Mouse (Mus musculus) heart, embryonic 12.5 days (tissue): ENCODE results near the gene Akap2. TPM values are rescaled to one million over a fixed set of nuclear protein-coding genes. Genes with fewer than 3 reads are reported as not detected.

Experiments used
- ATAC-seq: fragments of 200-750 bp; cut with Nextera tagmentation; 2 replicates; pipeline ENCODE4 v1.8.0; 2017; ENCODE audit warnings: moderate TSS enrichment, moderate library complexity; ENCODE audit not compliant: insufficient number of reproducible peaks, low FRiP score
- H3K27ac ChIP-seq: fragments of 300-500 bp; sonication (generic); 2 replicates; pipeline ENCODE4 v1.5.1; 2016; ENCODE audit warnings: mild to moderate bottlenecking, moderate library complexity; ENCODE audit not compliant: poor library complexity, severe bottlenecking
- H3K27me3 ChIP-seq: fragments of 300-500 bp; sonication (generic); replicated peaks from 2 replicates; pipeline ENCODE4 v1.6.1; 2016; ENCODE audit warnings: mild to moderate bottlenecking, moderate library complexity
- H3K36me3 ChIP-seq: fragments of 300-500 bp; sonication (generic); 2 replicates; pipeline ENCODE4 v1.6.1; 2016; ENCODE audit warnings: mild to moderate bottlenecking, moderate library complexity
- H3K4me1 ChIP-seq: fragments of 300-500 bp; sonication (generic); replicated peaks from 2 replicates; pipeline ENCODE4 v1.6.1; 2016; ENCODE audit warnings: mild to moderate bottlenecking
- H3K4me2 ChIP-seq: fragments of 300-500 bp; sonication (generic); 2 replicates; pipeline ENCODE4 v1.6.1; 2016; ENCODE audit warnings: mild to moderate bottlenecking, moderate library complexity
- H3K4me3 ChIP-seq: fragments of 300-500 bp; sonication (generic); 2 replicates; pipeline ENCODE4 v1.5.1; 2016; ENCODE audit warnings: mild to moderate bottlenecking
- H3K9ac ChIP-seq: fragments of 300-500 bp; sonication (generic); 2 replicates; pipeline ENCODE4 v1.6.1; 2016; ENCODE audit warnings: mild to moderate bottlenecking, moderate library complexity
- H3K9me3 ChIP-seq: fragments of 300-500 bp; sonication (generic); replicated peaks from 2 replicates; pipeline ENCODE4 v1.6.1; 2016; ENCODE audit warnings: mild to moderate bottlenecking, moderate library complexity
- WGBS: fragments of 180-500 bp; shearing (Covaris S2); methylation state at CpG from one replicate; pipeline ENCODE4 v1.1.7; 2016; 5-methylcytosine and 5-hydroxymethylcytosine counted together
- polyA plus RNA-seq: library from polyadenylated mRNA; unstranded; fragments of >200 nt; fragmentation: Nextera tagmentation; extraction: Ambion mirVana; gene quantifications from 2 replicates; pipeline ENCODE4 v1.2.1, GENCODE M21; 2016

The Akap2 gene
- polyA plus RNA-seq, 1 experiment from 2014 or later: 50.3 TPM

DNA sequence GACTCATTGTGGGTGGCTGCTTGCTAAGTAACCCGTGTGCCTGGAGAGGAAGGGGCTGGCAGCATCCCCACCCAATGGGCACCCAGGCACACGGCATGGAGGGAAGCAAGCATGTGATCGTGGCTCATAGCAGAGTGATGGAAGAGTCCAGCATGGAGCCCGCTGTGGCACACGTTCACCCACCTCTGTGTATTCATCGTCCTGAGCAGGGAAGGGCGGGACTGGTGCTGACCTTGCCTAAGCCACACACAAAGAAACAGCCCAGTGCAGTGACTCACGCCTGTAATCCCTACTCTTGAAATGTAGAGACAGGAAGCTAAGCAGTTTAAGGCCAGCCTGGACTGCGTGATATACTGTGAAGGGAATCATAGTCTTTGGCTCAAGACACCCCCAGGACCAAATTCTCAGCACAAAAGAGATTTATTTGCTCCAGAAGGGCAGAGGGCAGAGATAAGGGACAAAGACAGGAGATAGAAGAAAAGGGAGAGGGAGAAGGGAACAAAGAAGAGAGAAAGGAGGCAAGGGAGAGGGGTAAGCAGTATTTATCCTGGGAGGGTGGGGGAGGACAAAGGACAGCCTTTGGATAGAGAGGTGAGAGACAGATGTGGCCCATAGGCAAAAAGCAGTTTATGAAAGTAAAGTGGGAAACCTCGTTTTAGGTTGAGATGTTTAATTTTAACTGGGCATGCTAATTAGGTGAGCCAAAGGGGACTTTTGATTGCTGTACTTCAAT, 81.0 kb downstream of the Akap2 start:
- no peaks in the 10 kb centered on the region for H3K27me3 ChIP-seq
- no peak overlapping the region for H3K4me3 ChIP-seq
- ATAC-seq: peak; percentile 58
- H3K4me2 ChIP-seq: no peak overlapping the region
- 0 out of 2 replicates have a peak overlapping the region, but pooled peaks have one; percentile 41 for H3K9ac ChIP-seq
- H3K36me3 ChIP-seq: peaks cover 17% of the 10 kb centered on the region; the same call in 1 of the 2 replicates
- peaks cover 53% of the 10 kb centered on the region for H3K4me1 ChIP-seq
- 24% methylated on average over 10 of the region's 10 CpGs for WGBS
- H3K27ac ChIP-seq: peak overlapping the region; percentile 85
- H3K9me3 ChIP-seq: no peaks in the 10 kb centered on the region

DNA sequence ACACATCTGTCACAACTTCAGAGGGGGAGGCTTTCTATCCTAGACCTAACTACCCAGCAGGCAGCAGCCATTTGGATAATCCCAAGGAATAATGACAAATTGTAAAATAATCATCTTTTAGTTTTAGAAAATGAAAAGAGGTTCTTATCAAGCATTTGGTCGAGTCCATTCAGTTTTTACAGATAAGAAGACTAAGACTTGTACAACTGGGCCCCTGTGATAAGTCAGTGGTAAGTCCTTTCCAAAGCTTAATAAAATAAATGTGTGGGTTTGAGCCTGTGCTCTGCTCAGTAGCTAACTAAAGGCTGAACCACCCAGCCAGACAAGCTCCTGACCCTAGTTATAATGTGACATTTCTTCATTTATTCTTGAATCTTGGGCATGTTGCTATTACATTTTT, 81.8 kb downstream of the Akap2 start:
- Histone ChIP-seq H3K4me2 (no peak overlapping the region), H3K4me1 (peaks cover 45% of the 10 kb centered on the region), H3K27ac (0 out of 2 replicates have a peak overlapping the region, but pooled peaks have one; percentile 85), H3K27me3 (no peaks in the 10 kb centered on the region), H3K9me3 (no peaks in the 10 kb centered on the region), H3K9ac (no peak overlapping the region), H3K36me3 (peaks cover 17% of the 10 kb centered on the region; the same call in 1 of the 2 replicates), H3K4me3 (no peak overlapping the region)
- 8% methylated on average over 1 of the region's 1 CpGs for WGBS
- no peak for ATAC-seq

DNA sequence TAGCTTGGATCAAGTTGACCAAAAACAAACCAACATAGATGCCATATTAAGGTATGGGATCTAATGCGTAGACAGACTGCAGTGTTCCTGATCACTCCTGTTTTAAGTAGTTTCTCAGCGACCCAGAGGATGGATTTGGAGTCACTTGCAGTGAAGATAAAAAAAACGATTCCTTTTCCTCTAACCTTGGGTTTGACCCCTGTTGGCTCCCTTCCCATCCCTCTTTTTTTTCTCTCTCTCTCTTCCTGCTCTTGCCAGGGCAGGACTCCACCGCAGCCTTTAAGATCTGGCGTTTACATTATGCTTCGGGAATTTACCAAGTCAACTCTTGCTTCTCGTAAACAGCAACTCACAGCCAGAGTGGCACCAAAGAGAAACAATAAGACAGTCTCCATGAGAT, 83.8 kb downstream of the Akap2 start:
- Histone ChIP-seq H3K9ac (no peak overlapping the region), H3K4me1 (peaks cover 48% of the 10 kb centered on the region), H3K27ac (peak overlapping the region; percentile 48), H3K4me2 (no peak overlapping the region), H3K9me3 (no peaks in the 10 kb centered on the region), H3K4me3 (no peak overlapping the region), H3K27me3 (no peaks in the 10 kb centered on the region), H3K36me3 (peaks cover 21% of the 10 kb centered on the region; the same call in 1 of the 2 replicates)
- WGBS: 55% methylated on average over 7 of the region's 7 CpGs
- ATAC-seq: no peak

DNA sequence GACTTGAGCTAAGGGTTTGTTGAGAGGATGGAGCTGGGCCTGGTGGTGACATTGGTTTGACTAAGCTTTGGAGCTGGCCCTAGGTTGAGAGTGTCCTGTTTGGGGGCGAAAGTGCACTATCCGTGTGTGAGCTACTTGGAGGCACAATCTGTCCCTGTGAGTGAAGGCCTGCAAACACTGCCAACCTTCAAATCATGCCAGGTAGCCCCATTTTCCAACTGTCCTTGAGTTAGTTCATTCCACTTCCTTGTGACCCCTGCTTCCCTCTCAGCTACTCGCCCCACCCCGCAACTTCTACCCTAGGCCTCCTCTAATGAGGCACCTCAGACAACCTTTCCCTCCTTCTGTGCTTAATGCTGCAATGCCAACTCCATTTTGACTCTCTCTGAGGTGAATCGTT, 84.5 kb downstream of the Akap2 start:
- no peaks in the 10 kb centered on the region for H3K9me3 ChIP-seq
- WGBS: 84% methylated on average over 5 of the region's 5 CpGs
- H3K27me3 ChIP-seq: no peaks in the 10 kb centered on the region
- no peak overlapping the region for H3K27ac ChIP-seq
- H3K36me3 ChIP-seq: peaks cover 22% of the 10 kb centered on the region
- no peak overlapping the region for H3K9ac ChIP-seq
- H3K4me3 ChIP-seq: no peak overlapping the region
- peaks cover 48% of the 10 kb centered on the region for H3K4me1 ChIP-seq
- H3K4me2 ChIP-seq: no peak overlapping the region
- no peak for ATAC-seq

DNA sequence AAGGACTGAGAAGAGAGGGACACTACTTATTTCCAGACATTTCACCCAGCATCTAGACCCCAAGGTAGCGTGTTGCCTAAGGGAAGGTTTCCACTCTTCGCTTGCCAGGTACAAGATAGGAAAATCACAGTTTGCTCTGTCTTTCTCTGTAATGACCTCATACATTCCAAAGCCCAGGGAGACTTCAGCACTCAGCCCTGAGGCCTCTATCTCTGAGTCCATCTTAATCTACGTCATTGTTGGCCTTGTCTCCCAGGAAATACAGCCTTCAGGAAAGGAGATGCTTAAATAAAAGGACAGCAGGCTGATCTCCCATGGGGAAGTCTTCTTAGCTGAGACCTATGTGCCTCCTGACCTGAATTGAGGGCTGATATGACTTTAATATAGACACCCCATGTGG, 85.0 kb downstream of the Akap2 start:
- H3K4me1 ChIP-seq: peaks cover 43% of the 10 kb centered on the region
- H3K27me3 ChIP-seq: no peaks in the 10 kb centered on the region
- H3K9me3 ChIP-seq: no peaks in the 10 kb centered on the region
- 71% methylated on average over 3 of the region's 3 CpGs for WGBS
- no peak for ATAC-seq
- no peak overlapping the region for H3K27ac ChIP-seq
- H3K4me2 ChIP-seq: no peak overlapping the region
- H3K4me3 ChIP-seq: no peak overlapping the region
- H3K9ac ChIP-seq: no peak overlapping the region
- H3K36me3 ChIP-seq: peaks cover 26% of the 10 kb centered on the region

DNA sequence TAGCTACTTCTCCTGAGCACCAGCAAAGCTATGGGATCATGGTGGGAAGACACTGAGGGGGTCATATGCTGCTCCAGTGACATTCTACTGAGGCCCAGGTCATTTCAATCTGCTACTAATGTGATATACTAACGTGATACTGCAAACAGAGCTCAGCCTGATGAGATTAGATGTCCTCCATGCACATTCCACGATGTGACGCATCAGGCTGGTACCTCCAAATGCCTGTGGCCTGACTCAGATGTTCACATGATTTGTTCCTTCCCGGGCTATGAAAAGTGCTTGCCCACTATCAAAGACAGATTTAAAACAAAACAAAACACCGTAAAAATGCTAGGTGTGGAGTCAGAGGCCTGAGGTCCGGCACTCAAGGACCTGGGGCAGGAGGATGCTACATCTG, 87.4 kb downstream of the Akap2 start:
- Histone ChIP-seq H3K4me3 (no peak overlapping the region), H3K36me3 (peaks cover 38% of the 10 kb centered on the region), H3K9ac (no peak overlapping the region), H3K9me3 (no peaks in the 10 kb centered on the region; the same call in 1 of the 2 replicates), H3K4me1 (peaks cover 34% of the 10 kb centered on the region), H3K4me2 (no peak overlapping the region), H3K27me3 (no peaks in the 10 kb centered on the region), H3K27ac (no peak overlapping the region)
- WGBS: 46% methylated on average over 6 of the region's 6 CpGs
- ATAC-seq: no peak

DNA sequence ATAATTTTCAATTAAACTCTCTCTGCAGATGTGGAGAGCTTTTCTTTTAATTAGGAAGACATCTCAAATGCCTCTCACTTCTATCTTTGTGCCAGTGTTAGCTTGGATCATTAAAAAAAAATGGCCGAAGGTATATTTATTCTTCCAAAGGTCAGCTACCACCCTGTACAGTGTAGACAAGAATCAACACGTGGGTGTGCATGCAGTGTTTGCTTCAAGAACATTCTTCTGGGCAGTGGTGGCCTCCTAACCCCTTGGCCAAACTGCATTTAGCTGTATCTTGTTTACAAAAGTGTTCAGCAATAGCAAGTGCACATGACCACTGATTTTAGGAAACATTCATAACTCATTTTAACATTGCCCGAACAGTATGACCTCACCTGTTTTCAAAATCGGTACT, 92.0 kb downstream of the Akap2 start:
- no peak for ATAC-seq
- H3K4me1 ChIP-seq: peaks cover 44% of the 10 kb centered on the region
- H3K9me3 ChIP-seq: no peaks in the 10 kb centered on the region; the same call in 1 of the 2 replicates
- H3K36me3 ChIP-seq: peaks cover 20% of the 10 kb centered on the region
- H3K4me3 ChIP-seq: no peak overlapping the region
- no peak overlapping the region for H3K4me2 ChIP-seq
- H3K9ac ChIP-seq: no peak overlapping the region
- H3K27ac ChIP-seq: 0 out of 2 replicates have a peak overlapping the region, but pooled peaks have one; percentile 18
- WGBS: 80% methylated on average over 4 of the region's 4 CpGs
- no peaks in the 10 kb centered on the region for H3K27me3 ChIP-seq

DNA sequence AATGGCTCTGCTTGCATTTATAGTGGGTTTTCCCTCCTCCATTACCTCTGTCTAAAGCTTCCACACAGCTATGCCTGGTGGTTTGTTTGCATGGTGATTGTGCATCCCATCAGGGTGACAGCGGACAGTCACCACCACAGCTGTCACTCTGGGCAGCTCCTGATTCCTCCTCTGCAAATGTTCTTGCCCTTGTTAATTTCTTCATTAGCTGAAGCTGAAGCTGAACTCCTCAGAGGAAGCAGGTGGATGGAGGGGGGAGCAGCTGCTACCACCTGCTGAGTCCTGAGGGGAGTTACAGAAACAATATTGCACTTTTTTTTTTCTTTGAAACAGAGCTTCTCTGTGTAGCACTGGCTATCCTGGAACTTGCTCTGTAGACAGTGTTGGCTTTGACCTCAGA, 94.6 kb downstream of the Akap2 start:
- H3K4me2 ChIP-seq: no peak overlapping the region

DNA sequence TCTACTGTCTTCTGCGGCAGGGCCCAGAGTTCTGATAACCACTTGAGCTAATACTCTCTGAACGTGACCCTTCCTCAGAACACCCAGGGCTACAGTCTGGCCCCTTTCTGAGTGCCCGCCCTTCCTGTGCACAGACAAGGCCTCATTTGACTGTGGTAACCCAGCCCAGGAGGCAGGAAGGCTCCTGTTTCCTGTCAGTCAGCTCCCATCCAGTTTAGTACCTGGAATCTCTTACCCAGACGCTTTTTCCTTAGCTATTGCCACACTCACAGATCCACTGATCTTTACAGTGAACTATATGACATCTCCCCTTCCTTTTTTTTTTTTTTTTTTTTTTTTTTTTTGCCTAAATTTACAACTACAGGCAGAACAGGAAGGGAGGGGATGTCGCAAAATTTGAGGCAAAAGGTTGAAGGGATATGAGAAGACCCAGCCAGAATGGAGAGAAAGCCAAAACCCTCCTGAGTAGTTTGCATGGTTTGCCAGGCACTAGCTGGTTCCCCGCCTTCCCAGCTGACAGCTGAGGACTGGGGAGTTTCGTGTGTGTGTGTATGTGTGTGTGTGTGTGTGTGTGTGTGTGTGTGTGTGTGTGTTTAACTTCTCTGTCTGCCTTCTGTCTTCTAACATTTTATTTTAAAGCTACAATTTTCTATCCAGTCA, 95.6 kb downstream of the Akap2 start:
- no peaks in the 10 kb centered on the region for H3K27me3 ChIP-seq
- ATAC-seq: peak; percentile 90
- H3K27ac ChIP-seq: peak overlapping the region; percentile 96
- peak overlapping the region; percentile 33; the same call in 1 of the 2 replicates for H3K4me2 ChIP-seq
- H3K4me3 ChIP-seq: no peak overlapping the region
- H3K36me3 ChIP-seq: peaks cover 12% of the 10 kb centered on the region
- 13% methylated on average over 7 of the region's 7 CpGs for WGBS
- H3K9me3 ChIP-seq: no peaks in the 10 kb centered on the region; the same call in none of the 2 replicates
- H3K9ac ChIP-seq: 0 out of 2 replicates have a peak overlapping the region, but pooled peaks have one; percentile 61
- peaks cover 37% of the 10 kb centered on the region for H3K4me1 ChIP-seq

More for the DNA sequence above, 94.6 kb downstream of the Akap2 start:
- no peaks in the 10 kb centered on the region for H3K27me3 ChIP-seq
- H3K36me3 ChIP-seq: peaks cover 15% of the 10 kb centered on the region
- no peak overlapping the region for H3K9ac ChIP-seq
- no peak for ATAC-seq
- 85% methylated on average over 1 of the region's 1 CpGs for WGBS
- H3K4me1 ChIP-seq: peaks cover 37% of the 10 kb centered on the region
- no peaks in the 10 kb centered on the region; the same call in 1 of the 2 replicates for H3K9me3 ChIP-seq
- peak overlapping the region; percentile 96 for H3K27ac ChIP-seq
- no peak overlapping the region for H3K4me3 ChIP-seq

DNA sequence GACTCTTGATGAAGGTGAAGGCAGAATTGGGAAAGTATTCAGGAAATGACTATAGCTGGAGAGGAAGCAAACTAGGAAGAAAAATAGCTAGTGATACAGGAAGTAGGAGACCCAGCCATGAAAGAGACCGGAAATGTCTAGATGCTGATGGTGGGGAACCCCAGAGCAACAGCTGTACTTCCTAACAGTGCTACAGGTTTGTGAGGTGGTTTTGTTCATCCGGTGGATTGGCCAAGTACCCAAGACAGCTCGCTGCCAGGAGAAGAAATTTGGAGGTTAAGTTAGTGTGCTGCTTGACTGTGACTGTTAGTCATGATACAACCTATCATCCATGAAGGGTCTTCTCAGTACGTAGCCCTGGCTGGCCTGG, 96.1 kb downstream of the Akap2 start:
- 0 out of 2 replicates have a peak overlapping the region, but pooled peaks have one; percentile 33 for H3K4me2 ChIP-seq

DNA sequence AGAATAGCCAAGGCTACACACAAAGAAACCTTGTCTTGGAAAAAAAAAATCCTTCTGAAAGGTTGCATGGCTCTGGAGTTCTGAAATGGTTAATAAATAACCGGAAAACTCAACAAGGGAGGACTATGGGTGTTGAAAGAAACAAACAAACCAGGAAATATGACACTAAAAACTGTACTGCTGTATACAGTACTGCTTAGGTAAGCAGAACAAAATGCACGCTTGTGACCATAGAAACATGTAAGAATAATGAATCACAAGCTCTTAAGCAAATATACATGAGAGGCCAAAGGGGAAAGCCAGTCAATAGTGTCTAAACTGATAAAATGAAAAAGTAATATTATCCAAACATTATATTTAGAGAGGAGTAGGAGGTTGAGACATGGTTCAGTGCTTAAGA, 97.9 kb downstream of the Akap2 start:
- no peak for ATAC-seq
- Histone ChIP-seq H3K27me3 (no peaks in the 10 kb centered on the region), H3K4me1 (peaks cover 27% of the 10 kb centered on the region), H3K9ac (no peak overlapping the region), H3K4me2 (no peak overlapping the region), H3K36me3 (peaks cover 5% of the 10 kb centered on the region), H3K9me3 (no peaks in the 10 kb centered on the region; the same call in 1 of the 2 replicates), H3K27ac (no peak overlapping the region), H3K4me3 (no peak overlapping the region)
- WGBS: 79% methylated on average over 2 of the region's 2 CpGs

More for the DNA sequence above, 96.1 kb downstream of the Akap2 start:
- Histone ChIP-seq H3K9me3 (no peaks in the 10 kb centered on the region; the same call in 1 of the 2 replicates), H3K9ac (no peak overlapping the region), H3K36me3 (peaks cover 10% of the 10 kb centered on the region), H3K27me3 (no peaks in the 10 kb centered on the region), H3K4me3 (no peak overlapping the region), H3K4me1 (peaks cover 37% of the 10 kb centered on the region), H3K27ac (peak overlapping the region; percentile 96)
- WGBS: 71% methylated on average over 4 of the region's 4 CpGs
- ATAC-seq: no peak
